In genomic region chr16:46822753-46823152, GRCm38 (mm10) we compare ENCODE assay signal across 19 mouse cellular contexts.
DNase-seq lines count a peak whose midpoint lies in the region; ATAC-seq and TF ChIP-seq lines count a peak whose summit lies in the region.
"Had no signal": no experiment of that assay in that cellular context is flagged by ENCODE, and none has a peak within 500 bp of the region (broad histone marks: within the 10 kb centered on the region; RNA-seq: fewer than 3 reads in every experiment).

No protein-coding gene starts in this region.

- TF ChIP-seq POLR2A in brain, embryonic 14.5 days (IDR thresholded peaks at IDR 0.05; ENCODE audit: borderline replicate concordance, extremely low read depth, insufficient read depth, insufficient read length, poor library complexity, severe bottlenecking), result no peak

- DNase-seq in forebrain, embryonic 14.5 days (ENCODE audit: low spot score), result peak; percentile 32
- no peak for DNase-seq in forebrain, embryonic 11.5 days (ENCODE audit: low spot score)
- DNase-seq in midbrain, embryonic 14.5 days, result peak; percentile 51
- no peak for DNase-seq in midbrain, embryonic 10.5 days (ENCODE audit: low spot score)
- peak; percentile 72 for DNase-seq in brain, embryonic 14.5 days (ENCODE audit: low read depth)
- DNase-seq in ovary, postnatal 10 days (ENCODE audit: low spot score), result no peak
- DNase-seq: adrenal gland, adult 2 months; adrenal gland, postnatal 10 days; adrenal gland, postnatal 25 days; cerebellum, adult 11-12 months; cerebellum, adult 2 months; cerebellum, adult 9-10 months; cerebellum, postnatal 10 days; cerebellum, postnatal 25 days had no signal

- H3K27me3 ChIP-seq in forebrain, embryonic 14.5 days (replicated peaks; ENCODE audit: control insufficient read depth, insufficient read depth, low read length), result no peaks in the 10 kb centered on the region
- H3K27me3 ChIP-seq in forebrain, embryonic 11.5 days (ENCODE audit: control insufficient read depth, insufficient read depth, low read length), result no peaks in the 10 kb centered on the region
- no peaks in the 10 kb centered on the region for H3K27me3 ChIP-seq in midbrain, embryonic 14.5 days (ENCODE audit: control insufficient read depth, insufficient read depth, low read length)
- H3K27me3 ChIP-seq in midbrain, embryonic 10.5 days (ENCODE audit: low read depth, poor library complexity, severe bottlenecking), result no peaks in the 10 kb centered on the region
- no peaks in the 10 kb centered on the region for H3K27me3 ChIP-seq in midbrain, embryonic 16.5 days (ENCODE audit: control insufficient read depth, insufficient read depth, low read depth, low read length)
- H3K27me3 ChIP-seq: embryonic facial prominence, embryonic 12.5 days; forebrain, embryonic 12.5 days had no signal

- H3K4me2 ChIP-seq in forebrain, embryonic 14.5 days (ENCODE audit: low read length), result no peak overlapping the region
- H3K4me2 ChIP-seq in forebrain, embryonic 11.5 days (ENCODE audit: low read depth, low read length, severe bottlenecking), result no peak overlapping the region
- H3K4me2 ChIP-seq in midbrain, embryonic 14.5 days (ENCODE audit: low read length), result no peak overlapping the region
- H3K4me2 ChIP-seq in midbrain, embryonic 16.5 days (ENCODE audit: low read length), result no peak overlapping the region
- H3K4me2 ChIP-seq: embryonic facial prominence, embryonic 12.5 days; forebrain, embryonic 12.5 days had no signal

- TF ChIP-seq CTCF in brain, embryonic 14.5 days (IDR thresholded peaks at IDR 0.05; ENCODE audit: borderline replicate concordance, extremely low read depth, insufficient read depth, insufficient read length), result no peak

- ATAC-seq in forebrain, embryonic 14.5 days, result peak; percentile 42; the same call in 1 of the 2 replicates
- no peak for ATAC-seq in forebrain, embryonic 11.5 days (replicated peaks; ENCODE audit: low FRiP score)
- peak; percentile 60; the same call in 1 of the 2 replicates for ATAC-seq in midbrain, embryonic 14.5 days (ENCODE audit: low FRiP score, low TSS enrichment)
- ATAC-seq in midbrain, embryonic 16.5 days, result peak; percentile 60
- ATAC-seq: forebrain, embryonic 16.5 days had no signal

- H3K36me3 ChIP-seq in forebrain, embryonic 14.5 days (ENCODE audit: control insufficient read depth, insufficient read depth, low read length), result no peaks in the 10 kb centered on the region
- H3K36me3 ChIP-seq in forebrain, embryonic 11.5 days (ENCODE audit: control insufficient read depth, insufficient read depth, low read length), result no peaks in the 10 kb centered on the region
- no peaks in the 10 kb centered on the region for H3K36me3 ChIP-seq in midbrain, embryonic 14.5 days (ENCODE audit: control insufficient read depth, insufficient read depth, low read length)
- no peaks in the 10 kb centered on the region for H3K36me3 ChIP-seq in midbrain, embryonic 10.5 days
- H3K36me3 ChIP-seq in midbrain, embryonic 16.5 days (ENCODE audit: control insufficient read depth, insufficient read depth, low read length), result no peaks in the 10 kb centered on the region
- H3K36me3 ChIP-seq: embryonic facial prominence, embryonic 10.5 days; embryonic facial prominence, embryonic 12.5 days; forebrain, embryonic 12.5 days had no signal

- no peaks in the 10 kb centered on the region for H3K9me3 ChIP-seq in forebrain, embryonic 14.5 days (replicated peaks; ENCODE audit: control insufficient read depth, low read length)
- H3K9me3 ChIP-seq in forebrain, embryonic 11.5 days (ENCODE audit: control insufficient read depth, low read length), result no peaks in the 10 kb centered on the region
- no peaks in the 10 kb centered on the region for H3K9me3 ChIP-seq in midbrain, embryonic 14.5 days (ENCODE audit: control insufficient read depth, low read length)
- H3K9me3 ChIP-seq in midbrain, embryonic 10.5 days (replicated peaks), result no peaks in the 10 kb centered on the region
- H3K9me3 ChIP-seq in midbrain, embryonic 16.5 days (replicated peaks; ENCODE audit: control insufficient read depth, low read length, poor library complexity, severe bottlenecking), result no peaks in the 10 kb centered on the region
- H3K9me3 ChIP-seq: embryonic facial prominence, embryonic 10.5 days; embryonic facial prominence, embryonic 12.5 days; forebrain, embryonic 12.5 days had no signal

- no peaks in the 10 kb centered on the region for H3K4me1 ChIP-seq in forebrain, embryonic 14.5 days (ENCODE audit: control insufficient read depth, insufficient read depth, low read length)
- H3K4me1 ChIP-seq in forebrain, embryonic 11.5 days (replicated peaks; ENCODE audit: control insufficient read depth, insufficient read depth, low read length), result no peaks in the 10 kb centered on the region
- no peaks in the 10 kb centered on the region for H3K4me1 ChIP-seq in midbrain, embryonic 14.5 days (ENCODE audit: control insufficient read depth, insufficient read depth, low read length)
- H3K4me1 ChIP-seq in midbrain, embryonic 10.5 days, result no peaks in the 10 kb centered on the region
- no peaks in the 10 kb centered on the region for H3K4me1 ChIP-seq in midbrain, embryonic 16.5 days (ENCODE audit: control insufficient read depth, insufficient read depth, low read length)
- H3K4me1 ChIP-seq: embryonic facial prominence, embryonic 10.5 days; embryonic facial prominence, embryonic 12.5 days; forebrain, embryonic 12.5 days had no signal

- H3K9ac ChIP-seq in forebrain, embryonic 14.5 days (ENCODE audit: low read length), result no peak overlapping the region
- H3K9ac ChIP-seq in forebrain, embryonic 11.5 days (ENCODE audit: low read length), result no peak overlapping the region
- H3K9ac ChIP-seq in midbrain, embryonic 14.5 days (replicated peaks; ENCODE audit: low read length), result no peak overlapping the region
- H3K9ac ChIP-seq in midbrain, embryonic 16.5 days (ENCODE audit: low read depth, low read length), result no peak overlapping the region
- H3K9ac ChIP-seq: embryonic facial prominence, embryonic 12.5 days; forebrain, embryonic 12.5 days had no signal

- no peak overlapping the region for H3K27ac ChIP-seq in forebrain, embryonic 14.5 days (ENCODE audit: low read depth, low read length)
- no peak overlapping the region for H3K27ac ChIP-seq in forebrain, embryonic 11.5 days (ENCODE audit: low read depth, low read length)
- no peak overlapping the region for H3K27ac ChIP-seq in midbrain, embryonic 14.5 days (replicated peaks; ENCODE audit: low read depth, low read length)
- no peak overlapping the region for H3K27ac ChIP-seq in midbrain, embryonic 10.5 days (replicated peaks)
- no peak overlapping the region for H3K27ac ChIP-seq in midbrain, embryonic 16.5 days (ENCODE audit: low read length)
- H3K27ac ChIP-seq: embryonic facial prominence, embryonic 10.5 days; embryonic facial prominence, embryonic 12.5 days; forebrain, embryonic 12.5 days had no signal

- no peak overlapping the region for H3K4me3 ChIP-seq in forebrain, embryonic 14.5 days (ENCODE audit: low read depth, low read length)
- H3K4me3 ChIP-seq in forebrain, embryonic 11.5 days (ENCODE audit: low read depth, low read length), result no peak overlapping the region
- no peak overlapping the region for H3K4me3 ChIP-seq in midbrain, embryonic 14.5 days (replicated peaks; ENCODE audit: low read depth, low read length)
- H3K4me3 ChIP-seq in midbrain, embryonic 10.5 days, result no peak overlapping the region
- no peak overlapping the region for H3K4me3 ChIP-seq in midbrain, embryonic 16.5 days (ENCODE audit: low read depth, low read length)
- H3K4me3 ChIP-seq: embryonic facial prominence, embryonic 10.5 days; embryonic facial prominence, embryonic 12.5 days; forebrain, embryonic 12.5 days had no signal

- WGBS in forebrain, embryonic 14.5 days, result 19% methylated on average over 3 of the region's 3 CpGs
- WGBS in forebrain, embryonic 11.5 days, result 46% methylated on average over 3 of the region's 3 CpGs
- 55% methylated on average over 3 of the region's 3 CpGs for WGBS in midbrain, embryonic 14.5 days
- 63% methylated on average over 3 of the region's 3 CpGs for WGBS in midbrain, embryonic 10.5 days
- WGBS in midbrain, embryonic 16.5 days, result 47% methylated on average over 3 of the region's 3 CpGs

Comparison
In these comparisons a context has a peak if more than half of its experiments do, and no peak if none do; other contexts are left out.
1. DNase-seq: peak in forebrain, embryonic 14.5 days (single experiment), midbrain, embryonic 14.5 days (single experiment) and brain, embryonic 14.5 days (single experiment); none in forebrain, embryonic 11.5 days (single experiment), midbrain, embryonic 10.5 days (single experiment) and ovary, postnatal 10 days (single experiment).